Comparison of ENCODE assay signal across 8 mouse cellular contexts in genomic region chr1:159524051-159524549, GRCm38 (mm10). TPM values are rescaled to one million over a fixed set of nuclear protein-coding genes. Genes with fewer than 3 reads are reported as not detected.
DNase-seq lines count a peak whose midpoint lies in the region.

No protein-coding gene starts in this region.

- peak; percentile 61 for DNase-seq in layer of hippocampus, adult 11-12 months (ENCODE audit: low spot score)
- no peak for DNase-seq in layer of hippocampus, adult 9-10 months (ENCODE audit: low spot score)
- DNase-seq in cerebellum, postnatal 36 days = peak; percentile 51 to 70
- DNase-seq in gastrocnemius, adult 8-10 months (ENCODE audit: low spot score in 2 of 2) = peak; percentile 6 to 21
- peak; percentile 50 for DNase-seq in kidney, adult 9 months
- peak; percentile 69 for DNase-seq in liver
- peak; percentile 6 for DNase-seq in naive thymus-derived CD4-positive, alpha-beta T cell, adult 2 months (ENCODE audit: low read depth)
- peak; percentile 4 to 52 for DNase-seq in thymus, postnatal 10 days (ENCODE audit: low spot score in 2 of 2)

RNA-seq across cellular contexts. Expression of gene Tnr, which starts 0.5 kb away (rescaled TPM):
- total RNA-seq in gastrocnemius, adult 8-10 months (2022) = under 1 TPM in 1 of 4 experiments, not detected in 3; 0.05 TPM
